Mouse (Mus musculus) C2C12 (cell line): Measurements from ENCODE around the gene Pgam5.

Experiments
- CTCF ChIP-seq: IDR thresholded peaks from one replicate; pipeline ENCODE4 v1.5.1; 2011; ENCODE audit not compliant: control insufficient read depth, insufficient read depth, insufficient read length
- MAX ChIP-seq: IDR thresholded peaks from one replicate; pipeline ENCODE4 v1.6.1; 2011; ENCODE audit warnings: mild to moderate bottlenecking, control low read depth
- USF1 ChIP-seq: IDR thresholded peaks from one replicate; pipeline ENCODE4 v1.6.1; 2011; ENCODE audit warnings: low read depth, mild to moderate bottlenecking, control low read depth, moderate library complexity

DNA sequence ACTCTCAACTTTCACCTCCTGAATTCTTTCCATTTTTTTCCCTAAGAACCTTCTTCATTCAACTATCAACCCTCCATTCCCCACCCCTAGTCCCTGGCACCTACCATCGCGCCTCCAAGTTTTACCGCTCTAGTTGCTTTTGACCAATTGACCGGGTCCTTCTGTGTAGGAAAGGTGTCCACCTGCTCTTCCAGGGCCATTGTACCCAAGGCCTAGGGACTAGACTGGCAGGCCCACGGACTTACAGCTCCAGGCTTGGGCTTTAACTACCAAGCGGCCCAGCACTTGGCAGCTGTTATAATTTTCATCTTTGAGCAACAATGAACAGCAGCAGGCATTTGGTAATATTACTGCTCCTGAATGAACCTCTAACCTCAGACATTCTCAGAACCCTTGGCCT is 529 bp upstream of the Pgam5 start:
- TF ChIP-seq CTCF = no peak
- no peak for TF ChIP-seq MAX
- no peak for TF ChIP-seq USF1
